Mouse (Mus musculus) cerebral cortex, adult 2 months (tissue): ENCODE data around the gene Runx2.

ENCODE experiments used
- WGBS: fragments of 180-500 bp; shearing (Covaris S2); methylation state at CpG from one replicate; pipeline ENCODE4 v1.1.7; 2018; 5-methylcytosine and 5-hydroxymethylcytosine counted together

Gene Runx2

DNA sequence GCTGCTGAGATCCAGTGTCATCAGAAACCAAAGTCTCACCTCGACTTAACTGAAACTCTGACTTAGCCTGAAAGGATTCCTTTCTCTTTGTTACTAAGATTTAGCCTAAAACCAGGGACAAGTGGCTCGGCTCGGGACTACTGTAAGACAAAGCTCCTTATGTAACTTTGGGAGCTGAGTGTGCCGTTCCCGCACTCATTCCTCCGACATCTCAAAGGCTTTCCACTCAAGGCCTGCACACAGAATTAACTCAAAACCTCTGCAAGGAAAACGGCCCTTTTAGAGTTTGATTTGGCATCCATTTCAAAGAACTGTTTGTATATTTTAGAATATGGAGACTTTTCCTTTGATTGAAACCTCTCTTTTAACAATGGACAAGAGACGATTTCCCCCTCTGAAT lies 191.3 kb downstream of the Runx2 start:
- WGBS: 23% methylated on average over 8 of the region's 8 CpGs

DNA sequence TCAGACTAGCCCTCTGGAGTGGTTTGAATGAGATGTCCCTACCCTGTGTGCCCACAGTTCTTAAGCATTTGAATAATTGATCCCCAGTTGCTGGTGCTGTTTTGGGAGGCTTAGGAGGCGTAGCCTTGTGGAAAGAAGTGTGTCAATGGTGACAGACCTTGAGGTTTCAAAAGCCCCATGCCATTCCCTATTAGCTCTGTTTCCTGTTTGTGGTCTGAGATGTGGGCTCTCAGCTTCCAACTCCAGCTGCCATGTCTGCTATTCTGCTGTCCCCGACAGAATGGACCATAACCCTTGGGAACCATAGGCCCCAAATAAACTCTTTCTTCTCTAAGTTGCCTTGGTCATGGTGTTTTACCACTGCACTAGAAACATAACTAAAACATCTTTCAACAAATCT lies 194.1 kb downstream of the Runx2 start:
- WGBS: 93% methylated on average over 2 of the region's 2 CpGs

DNA sequence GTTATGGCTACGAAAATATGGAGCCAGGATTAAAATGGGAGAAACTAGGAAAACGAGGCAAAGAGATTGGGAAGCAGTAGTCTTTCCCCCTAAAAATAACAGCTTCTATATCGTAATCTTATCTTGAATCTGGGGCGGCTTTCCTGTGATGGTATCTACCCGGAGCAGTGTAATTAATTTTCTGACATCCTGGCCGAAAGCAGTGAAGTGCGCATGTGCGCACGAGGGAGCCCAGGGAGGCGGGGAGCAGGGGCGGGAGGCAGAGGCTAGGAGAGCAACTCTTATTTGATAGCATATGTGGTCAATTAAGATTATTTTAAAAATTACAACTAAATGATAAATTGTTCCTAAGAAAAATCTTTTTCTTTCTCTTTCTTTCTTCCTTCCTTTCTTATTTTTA lies 195.9 kb downstream of the Runx2 start:
- WGBS: 36% methylated on average over 11 of the region's 11 CpGs

DNA sequence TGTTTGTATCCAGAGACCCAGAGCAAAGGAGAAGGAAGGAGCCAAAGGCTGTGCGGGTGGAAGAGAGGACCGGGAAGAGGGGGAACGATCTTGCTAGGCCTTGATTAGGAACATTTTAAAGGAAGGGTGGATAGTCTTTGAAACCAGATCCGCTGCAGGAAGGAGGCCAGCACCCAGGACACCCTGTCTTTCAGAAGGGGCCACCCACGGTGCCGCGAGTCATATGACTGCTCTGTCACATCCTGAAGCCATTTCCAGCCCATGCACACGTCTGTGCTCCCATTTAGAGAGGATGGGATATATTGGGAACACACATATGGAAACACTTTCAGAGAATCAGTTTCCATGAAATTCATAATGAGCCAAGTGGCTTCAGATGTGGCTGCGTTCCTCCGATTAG lies 196.4 kb downstream of the Runx2 start:
- 25% methylated on average over 10 of the region's 10 CpGs for WGBS

GRCm38 (mm10) chr17:44617741-44618140 lies 196.9 kb downstream of the Runx2 start:
- 44% methylated on average over 2 of the region's 2 CpGs for WGBS

DNA sequence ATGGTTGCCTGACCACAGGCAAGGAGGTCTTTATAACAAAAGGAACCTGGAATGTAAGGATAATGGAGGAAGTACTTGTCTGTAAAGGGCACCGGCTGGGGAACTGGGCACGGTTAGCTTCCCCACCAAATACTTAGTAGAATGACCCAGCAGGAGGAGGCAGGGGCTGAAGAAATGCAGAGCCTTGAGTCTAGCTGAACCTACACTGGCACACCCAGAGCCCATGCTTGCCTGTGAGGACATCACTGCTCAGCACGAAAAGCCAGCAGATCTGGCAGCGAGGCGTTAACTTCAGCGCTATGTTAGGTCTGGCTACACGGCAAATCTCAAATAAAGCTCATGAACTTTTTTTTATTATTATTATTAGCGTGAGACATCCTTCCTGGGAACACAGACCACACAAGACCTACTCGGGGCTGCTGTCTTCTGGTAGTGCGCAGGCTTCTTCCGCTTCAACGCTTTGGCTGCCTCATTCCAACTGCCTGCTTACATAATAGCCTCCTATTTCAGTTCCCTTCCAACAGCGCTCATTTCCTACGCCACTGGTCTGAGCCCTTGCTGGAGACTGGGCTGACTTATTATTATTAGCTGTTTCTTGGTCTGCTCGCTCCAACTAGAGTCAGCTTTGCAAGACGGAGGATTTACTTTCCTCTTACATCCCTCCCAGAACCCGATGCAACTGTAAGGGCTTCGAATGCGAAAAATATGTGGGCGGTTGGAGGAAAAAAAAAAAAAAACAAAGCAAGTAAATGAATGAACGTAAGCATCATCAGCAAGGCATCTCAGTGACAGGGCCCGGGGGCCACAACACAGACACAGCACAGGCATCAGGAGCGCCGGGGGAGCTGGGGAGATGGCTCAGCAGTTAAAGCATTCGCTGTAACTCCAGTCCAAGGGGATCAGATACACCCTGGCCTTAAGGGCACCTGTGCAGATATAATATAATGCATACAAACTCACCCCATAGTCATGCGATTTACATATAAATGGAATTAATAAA lies 200.6 kb downstream of the Runx2 start:
- 18% methylated on average over 26 of the region's 26 CpGs for WGBS

GRCm38 (mm10) chr17:44612641-44613040 lies 202.0 kb downstream of the Runx2 start:
- 79% methylated on average over 8 of the region's 8 CpGs for WGBS

DNA sequence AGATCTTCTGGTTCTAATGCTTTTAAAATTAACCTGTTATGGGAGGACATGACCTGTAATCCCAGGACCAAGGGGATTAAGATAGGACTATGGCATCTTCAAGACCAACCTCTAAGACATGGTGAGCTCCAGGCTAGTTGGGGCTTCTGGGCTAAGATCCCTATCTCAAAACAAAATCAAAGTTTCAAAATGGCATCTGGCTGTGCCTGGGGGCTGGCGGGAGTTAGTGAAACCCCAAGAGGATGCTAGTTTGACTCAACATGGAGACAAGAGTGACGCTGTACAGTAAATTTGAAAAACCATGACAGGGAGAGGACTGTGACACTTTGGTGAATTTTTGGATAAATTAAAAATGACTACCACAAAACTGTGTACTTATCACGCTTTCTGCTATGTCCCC lies 202.6 kb downstream of the Runx2 start:
- 98% methylated on average over 3 of the region's 3 CpGs for WGBS

DNA sequence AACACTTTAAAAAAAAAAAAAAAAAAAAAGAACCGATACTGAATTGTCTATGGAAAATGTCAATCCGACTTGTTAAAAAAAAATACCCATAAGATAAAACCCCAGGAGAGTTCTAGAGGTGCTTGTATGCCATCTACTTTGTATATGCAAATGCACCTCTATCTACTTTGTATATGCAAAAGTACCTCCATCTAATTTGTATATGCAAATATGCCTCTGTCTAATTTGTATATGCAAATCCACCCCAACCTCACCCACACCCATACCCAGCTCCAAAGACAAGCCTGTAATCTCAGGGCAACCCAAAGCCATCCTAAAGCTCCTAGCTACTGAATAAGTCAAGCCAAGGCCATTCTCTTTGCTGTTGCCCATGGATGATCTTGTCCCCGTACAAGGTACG lies 203.1 kb downstream of the Runx2 start:
- WGBS: 92% methylated on average over 4 of the region's 4 CpGs

- WGBS: 76% methylated on average over 6 of the region's 6 CpGs
Measured at GRCm38 (mm10) chr17:44610828-44611227, 203.8 kb downstream of the Runx2 start.

DNA sequence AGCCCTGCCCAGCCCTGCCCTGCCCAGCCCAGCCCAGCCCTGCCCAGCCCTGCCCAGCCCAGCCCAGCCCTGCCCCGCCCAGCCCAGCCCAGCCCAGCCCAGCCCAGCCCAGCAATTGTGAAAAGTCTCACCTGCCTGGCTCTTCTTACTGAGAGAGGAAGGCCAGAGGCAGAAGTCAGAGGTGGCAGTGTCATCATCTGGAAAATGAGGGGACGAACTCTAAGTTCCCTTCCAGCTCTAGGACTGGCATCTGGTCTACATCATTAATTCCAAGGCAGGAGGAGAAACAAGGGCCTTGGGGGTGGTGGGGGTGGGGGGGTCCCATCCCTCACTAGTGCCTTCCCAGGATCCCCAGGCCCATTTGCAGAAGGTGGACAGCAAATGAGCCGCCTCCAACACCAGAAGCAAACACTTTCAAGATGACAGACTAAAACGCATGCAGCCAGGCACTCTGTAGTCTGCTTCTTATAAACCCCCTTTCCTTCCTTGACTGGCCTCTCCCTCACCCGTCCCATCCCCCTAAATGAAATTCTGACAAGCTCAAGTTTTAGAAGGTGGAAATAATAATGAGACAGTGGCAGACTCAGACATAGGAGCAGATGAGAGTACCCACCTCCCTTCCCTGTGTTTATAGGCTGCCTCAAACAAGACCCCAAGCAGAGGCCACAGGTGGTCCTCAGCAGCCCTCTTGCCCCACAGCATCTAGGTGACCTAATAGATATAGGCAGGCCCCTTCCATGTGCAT lies 204.5 kb downstream of the Runx2 start:
- 80% methylated on average over 5 of the region's 5 CpGs for WGBS

GRCm38 (mm10) chr17:44609356-44609755 lies 205.2 kb downstream of the Runx2 start:
- 80% methylated on average over 10 of the region's 10 CpGs for WGBS

DNA sequence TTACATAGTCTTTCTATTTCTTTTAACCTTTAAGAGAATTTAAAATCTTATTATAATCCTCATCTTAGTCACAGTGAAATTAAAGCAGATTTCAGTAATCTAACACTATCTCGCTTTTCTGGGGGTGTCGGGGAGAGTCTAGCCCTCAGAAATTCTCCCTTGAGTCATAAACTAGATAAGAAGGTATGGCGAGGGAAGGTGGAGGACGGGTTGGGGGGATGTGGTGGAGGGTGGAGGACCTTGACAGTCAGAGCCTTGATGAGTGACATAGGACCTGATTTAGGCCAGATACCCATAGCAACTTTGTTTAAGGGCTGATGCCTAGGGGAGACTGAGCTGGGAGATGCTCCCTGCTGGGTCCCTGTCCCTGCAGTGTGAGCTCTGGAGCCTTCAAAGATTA lies 205.7 kb downstream of the Runx2 start:
- 74% methylated on average over 4 of the region's 4 CpGs for WGBS

DNA sequence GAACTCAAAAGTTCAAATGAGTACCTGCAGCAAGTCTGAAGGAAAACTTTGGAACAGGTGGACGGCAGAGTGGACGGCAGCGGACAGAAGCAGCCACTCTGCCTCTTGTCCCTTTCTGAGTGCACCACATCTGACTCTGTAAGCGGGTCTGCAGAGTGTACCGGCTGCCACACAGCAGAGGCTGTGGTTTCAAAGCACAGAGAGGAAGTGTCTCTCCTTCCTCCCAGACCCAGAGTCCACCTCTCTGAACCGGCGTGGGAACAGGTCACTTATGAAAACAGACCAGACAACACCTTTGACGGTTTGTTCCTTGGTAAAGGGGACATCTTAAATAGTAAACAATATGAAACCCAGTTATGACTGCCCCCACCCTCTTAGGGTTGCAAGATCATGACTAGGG lies 207.2 kb downstream of the Runx2 start:
- WGBS: 78% methylated on average over 8 of the region's 8 CpGs

DNA sequence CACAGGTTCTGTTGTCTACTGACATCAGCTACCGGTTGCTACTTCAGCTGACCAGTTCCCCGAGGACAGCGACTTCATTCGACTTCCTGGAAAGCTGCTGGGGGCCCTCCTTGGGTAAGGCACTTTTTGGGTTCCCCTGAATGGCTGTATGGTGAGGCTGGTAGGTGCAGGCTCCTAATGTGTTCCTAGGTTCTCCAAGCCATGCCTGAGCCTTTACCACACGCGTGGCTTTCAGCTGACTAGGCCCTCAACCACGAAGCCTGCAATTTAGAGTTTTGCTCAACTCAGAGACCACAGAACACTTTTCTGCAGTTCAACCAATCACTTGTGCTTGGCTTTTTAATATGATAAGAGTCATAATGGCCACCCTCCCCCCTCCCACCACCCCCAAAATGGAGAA lies 208.4 kb downstream of the Runx2 start:
- WGBS: 93% methylated on average over 7 of the region's 7 CpGs

- WGBS: 88% methylated on average over 3 of the region's 3 CpGs
Measured at GRCm38 (mm10) chr17:44605749-44606148, 208.8 kb downstream of the Runx2 start.

GRCm38 (mm10) chr17:44603170-44603569 lies 211.4 kb downstream of the Runx2 start:
- WGBS: 77% methylated on average over 4 of the region's 4 CpGs

DNA sequence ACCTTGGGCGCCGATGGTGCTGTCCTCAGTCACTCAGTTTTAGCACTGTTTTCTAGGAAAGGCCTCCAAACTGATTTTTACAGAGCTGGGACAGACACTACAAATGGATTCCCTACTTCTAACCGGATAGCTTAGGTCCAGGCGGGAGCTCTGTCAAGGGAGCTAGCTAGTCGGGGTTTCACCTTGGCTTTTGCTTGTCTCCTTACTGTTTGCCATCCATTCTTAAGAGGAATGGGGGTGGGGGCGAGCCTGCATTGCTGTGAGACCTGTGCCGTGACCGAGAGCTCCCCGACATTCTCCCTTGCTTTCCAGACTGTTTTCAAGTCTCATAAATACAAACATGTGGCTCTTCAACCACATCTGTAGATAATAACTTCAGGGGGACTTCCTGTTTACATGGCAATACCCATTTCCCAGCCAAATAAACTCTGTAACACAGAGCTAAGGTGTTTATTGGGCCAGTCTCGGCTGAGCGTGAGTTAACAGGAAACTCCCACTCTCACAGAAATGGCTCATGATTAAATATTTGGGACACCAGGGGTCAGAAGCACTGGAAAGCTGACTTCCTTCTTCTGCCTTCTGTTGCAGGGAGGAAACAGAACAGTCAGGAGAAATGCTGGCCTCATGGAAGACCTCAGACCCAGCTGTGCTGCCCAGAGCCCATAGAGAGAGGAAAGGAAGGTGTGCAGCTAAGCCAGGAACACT lies 213.1 kb downstream of the Runx2 start:
- WGBS: 83% methylated on average over 11 of the region's 11 CpGs

DNA sequence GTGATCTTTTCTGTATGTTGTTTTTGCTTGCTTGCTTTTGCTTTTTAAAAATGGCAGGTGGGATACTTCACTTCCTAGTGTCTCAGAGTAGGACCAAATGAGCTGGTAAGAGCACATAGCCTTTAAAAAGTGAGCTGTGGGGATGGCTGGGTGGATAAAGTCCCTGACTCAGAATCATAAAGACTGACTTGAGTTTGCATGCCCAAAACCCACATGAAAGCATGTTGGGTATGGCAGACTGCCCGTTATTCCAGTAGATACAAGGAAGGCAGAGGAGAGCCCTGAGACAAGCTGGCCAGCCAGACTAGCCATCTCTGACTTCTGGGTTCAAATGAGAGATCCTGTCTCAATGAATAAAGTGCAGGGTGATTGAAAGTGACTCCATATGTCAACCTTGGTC lies 214.7 kb downstream of the Runx2 start:
- 92% methylated on average over 1 of the region's 1 CpGs for WGBS

DNA sequence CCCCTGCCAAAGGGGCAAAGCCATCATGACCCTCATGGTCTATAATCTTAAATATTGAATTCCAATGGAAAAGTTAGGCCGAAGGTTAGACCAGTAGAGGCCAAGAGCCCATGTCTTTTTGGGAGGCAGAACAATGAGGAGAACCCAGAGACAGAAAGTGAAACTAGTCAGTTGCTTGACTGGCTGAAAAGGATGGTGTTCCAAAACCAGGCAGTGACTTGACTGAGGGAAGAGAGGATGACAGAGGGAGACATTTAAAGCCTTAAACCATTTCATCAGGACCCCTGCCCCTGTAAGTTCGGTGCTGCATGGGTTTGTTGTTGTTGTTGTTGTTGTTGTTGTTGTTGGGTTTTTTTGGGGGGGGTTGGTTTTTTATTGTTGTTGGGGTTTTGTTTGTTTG lies 215.5 kb downstream of the Runx2 start:
- 93% methylated on average over 2 of the region's 2 CpGs for WGBS

GRCm38 (mm10) chr17:44597918-44598504 lies 216.6 kb downstream of the Runx2 start:
- 48% methylated on average over 8 of the region's 8 CpGs for WGBS

DNA sequence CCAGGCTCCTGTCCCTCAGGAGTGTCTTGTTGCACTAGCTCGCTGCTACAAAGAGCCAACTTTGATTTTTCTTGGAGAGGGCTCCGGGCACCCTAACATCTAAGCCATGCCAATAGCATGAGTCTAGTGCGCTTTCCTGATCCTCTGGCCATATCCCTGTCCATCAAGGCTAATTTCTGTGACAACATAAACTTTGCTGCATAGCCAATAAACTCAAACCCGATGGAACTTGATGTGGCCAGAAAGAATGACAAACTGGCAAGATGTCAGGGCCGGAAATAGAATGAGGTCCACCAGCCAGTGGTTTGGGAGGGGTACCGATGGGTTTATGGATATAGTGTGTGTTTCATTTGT lies 221.9 kb downstream of the Runx2 start:
- WGBS: 95% methylated on average over 6 of the region's 6 CpGs
